Mouse (Mus musculus): Measurements from ENCODE around the gene Abhd17c.
"Not testable (repeated sequence)": the region's sequence is repeated elsewhere in the genome, so short reads cannot be mapped to it uniquely, and the experiment has no call there.

GRCm38 (mm10) chr7:84123651-84124050 is 28.0 kb downstream of the Abhd17c start:
- not testable (repeated sequence) for TF ChIP-seq POLR2A (IDR thresholded peaks at IDR 0.05; ENCODE audit: borderline replicate concordance, control insufficient read depth, low read depth, low read length); CTCF (IDR thresholded peaks at IDR 0.05; ENCODE audit: control insufficient read depth, insufficient read depth, low read length)

Data from bone marrow, adult 2 months (tissue).